Mouse (Mus musculus) heart, embryonic 13.5 days (tissue): Measurements from ENCODE around the gene Smim24. TPM values are rescaled to one million over a fixed set of nuclear protein-coding genes. Genes with fewer than 3 reads are reported as not detected.

Source experiments
- ATAC-seq: fragments of 200-750 bp; cut with Nextera tagmentation; 2 replicates; pipeline ENCODE4 v1.8.0; 2017; ENCODE audit warnings: moderate TSS enrichment; ENCODE audit not compliant: insufficient number of reproducible peaks, low FRiP score, low TSS enrichment; ENCODE audit errors: extremely low read depth
- H3K27ac ChIP-seq: fragments of 300-500 bp; sonication (generic); replicated peaks from 2 replicates; pipeline ENCODE4 v1.5.1; 2015; ENCODE audit warnings: moderate library complexity, mild to moderate bottlenecking, inconsistent platforms
- H3K27me3 ChIP-seq: fragments of 300-500 bp; sonication (generic); replicated peaks from 2 replicates; pipeline ENCODE4 v1.6.1; 2015; ENCODE audit warnings: mild to moderate bottlenecking, inconsistent platforms
- H3K36me3 ChIP-seq: fragments of 300-500 bp; sonication (generic); 2 replicates; pipeline ENCODE4 v1.6.1; 2015; ENCODE audit warnings: mild to moderate bottlenecking, inconsistent platforms
- H3K4me1 ChIP-seq: fragments of 300-500 bp; sonication (generic); 2 replicates; pipeline ENCODE4 v1.6.1; 2015; ENCODE audit warnings: inconsistent platforms
- H3K4me2 ChIP-seq: fragments of 300-500 bp; sonication (generic); 2 replicates; pipeline ENCODE4 v1.6.1; 2015; ENCODE audit warnings: inconsistent platforms, mild to moderate bottlenecking, moderate library complexity
- H3K4me3 ChIP-seq: fragments of 300-500 bp; sonication (generic); 2 replicates; pipeline ENCODE4 v1.5.1; 2015; ENCODE audit warnings: moderate library complexity, mild to moderate bottlenecking, inconsistent platforms
- H3K9ac ChIP-seq: fragments of 300-500 bp; sonication (generic); 2 replicates; pipeline ENCODE4 v1.6.1; 2015; ENCODE audit warnings: inconsistent platforms, mild to moderate bottlenecking, moderate library complexity
- H3K9me3 ChIP-seq: fragments of 300-500 bp; sonication (generic); 2 replicates; pipeline ENCODE4 v1.6.1; 2016; ENCODE audit warnings: inconsistent platforms
- whole genome bisulfite sequencing: fragments of 180-500 bp; shearing (Covaris S2); methylation state at CpG from one replicate; pipeline ENCODE4 v1.1.7; 2015; ENCODE audit warnings: mixed read lengths; 5-methylcytosine and 5-hydroxymethylcytosine counted together
- polyA plus RNA-seq: library from polyadenylated mRNA; unstranded; fragments of >200 nt; fragmentation: Nextera tagmentation; extraction: Ambion mirVana; gene quantifications from 2 replicates; pipeline ENCODE4 v1.2.1, GENCODE M21; 2015

The Smim24 gene
- polyA plus RNA-seq, 1 experiment from 2014 or later, result 2.7 TPM

DNA sequence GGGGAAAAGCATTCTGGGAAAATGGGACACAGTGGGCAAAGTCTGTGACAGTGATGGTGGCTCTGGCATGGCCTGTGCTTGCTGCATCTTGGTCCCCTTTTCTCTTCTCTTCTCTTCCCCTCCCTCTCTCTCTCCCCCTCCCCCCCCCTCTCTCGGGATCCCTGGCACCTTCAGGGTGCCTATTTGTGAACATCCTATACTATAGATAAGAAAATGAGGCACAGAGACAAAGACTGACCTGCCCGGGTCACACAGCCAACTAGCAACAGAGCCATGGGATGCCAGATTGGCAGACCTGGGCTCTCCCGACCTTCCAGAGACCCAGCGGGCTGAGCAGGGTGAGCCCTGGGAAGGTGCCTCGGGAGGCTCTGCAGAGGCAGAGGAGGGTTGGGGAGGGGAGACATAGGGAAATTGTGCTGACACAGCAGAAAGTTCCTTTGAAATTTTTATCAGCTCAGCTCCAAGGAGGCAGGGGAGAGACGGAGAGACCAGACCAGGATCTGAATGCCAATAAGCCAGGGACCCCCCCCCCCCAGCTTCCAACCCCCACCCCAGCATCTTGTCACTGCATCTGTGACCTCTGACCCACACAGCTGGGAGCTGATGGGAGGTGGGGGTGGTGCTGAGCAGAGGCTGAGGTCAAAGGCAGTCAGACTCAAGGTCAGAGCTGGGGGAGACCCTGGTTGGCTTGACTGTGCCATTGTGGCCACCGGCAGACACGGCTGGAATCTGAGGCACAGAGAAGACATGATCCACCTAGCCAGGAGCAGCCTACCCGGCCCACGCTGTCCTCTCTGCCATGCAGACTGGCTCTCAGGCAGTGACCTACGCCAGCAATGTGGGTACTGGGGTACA lies 25.6 kb downstream of the Smim24 start:
- peaks cover 70% of the 10 kb centered on the region for H3K4me1 ChIP-seq

DNA sequence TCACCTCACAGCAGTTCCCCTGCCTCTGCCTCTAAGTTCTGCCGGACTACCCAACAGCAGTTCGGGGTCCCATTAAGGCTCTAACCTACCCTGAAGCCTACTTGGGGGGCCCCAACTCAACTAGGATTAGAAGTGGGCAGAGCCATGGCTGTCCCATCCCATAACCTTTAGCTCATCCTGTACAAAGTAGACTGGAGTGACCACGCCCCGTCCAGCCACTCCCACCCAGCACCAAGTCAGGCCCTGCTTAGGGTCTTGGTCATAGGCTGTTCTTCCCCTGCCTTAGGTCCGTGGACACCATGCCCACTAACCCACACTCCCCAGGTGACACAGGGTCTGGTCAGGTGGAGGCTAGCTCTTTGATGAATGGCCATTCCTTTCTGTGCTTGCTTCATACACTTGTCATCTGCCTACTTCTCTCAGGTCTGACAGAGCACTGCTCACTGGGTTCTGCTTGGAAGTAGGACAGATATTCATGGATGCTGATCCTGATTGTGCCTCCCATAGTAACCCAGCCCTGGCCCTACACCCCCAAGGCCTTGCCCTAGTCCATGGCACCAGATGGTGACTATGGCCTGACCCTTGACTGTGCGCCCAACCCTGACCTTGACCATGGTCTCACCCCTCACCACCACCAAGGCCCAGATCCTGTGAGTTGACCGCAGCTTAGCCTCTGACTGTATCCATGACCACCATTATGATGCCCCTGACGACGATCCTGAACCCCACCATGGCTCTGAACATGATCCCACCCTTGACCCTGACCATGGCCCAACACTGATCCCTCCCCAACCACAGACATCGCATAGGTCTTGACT lies 26.5 kb downstream of the Smim24 start:
- H3K9ac ChIP-seq, result peak overlapping the region; percentile 63; the same call in 1 of the 2 replicates
- no peaks in the 10 kb centered on the region for H3K9me3 ChIP-seq
- no peak overlapping the region for H3K4me2 ChIP-seq
- no peak overlapping the region for H3K27ac ChIP-seq
- H3K36me3 ChIP-seq, result peaks cover 32% of the 10 kb centered on the region
- H3K27me3 ChIP-seq, result no peaks in the 10 kb centered on the region
- H3K4me1 ChIP-seq, result peaks cover 70% of the 10 kb centered on the region
- no peak for ATAC-seq
- 89% methylated on average over 10 of the region's 10 CpGs for WGBS
- no peak overlapping the region for H3K4me3 ChIP-seq

More for the DNA sequence above, 25.6 kb downstream of the Smim24 start:
- Histone ChIP-seq H3K36me3 (peaks cover 32% of the 10 kb centered on the region), H3K9me3 (no peaks in the 10 kb centered on the region), H3K4me3 (no peak overlapping the region), H3K4me2 (no peak overlapping the region), H3K9ac (peak overlapping the region; percentile 63), H3K27ac (no peak overlapping the region), H3K27me3 (no peaks in the 10 kb centered on the region)
- no peak for ATAC-seq
- 47% methylated on average over 11 of the region's 11 CpGs for WGBS

DNA sequence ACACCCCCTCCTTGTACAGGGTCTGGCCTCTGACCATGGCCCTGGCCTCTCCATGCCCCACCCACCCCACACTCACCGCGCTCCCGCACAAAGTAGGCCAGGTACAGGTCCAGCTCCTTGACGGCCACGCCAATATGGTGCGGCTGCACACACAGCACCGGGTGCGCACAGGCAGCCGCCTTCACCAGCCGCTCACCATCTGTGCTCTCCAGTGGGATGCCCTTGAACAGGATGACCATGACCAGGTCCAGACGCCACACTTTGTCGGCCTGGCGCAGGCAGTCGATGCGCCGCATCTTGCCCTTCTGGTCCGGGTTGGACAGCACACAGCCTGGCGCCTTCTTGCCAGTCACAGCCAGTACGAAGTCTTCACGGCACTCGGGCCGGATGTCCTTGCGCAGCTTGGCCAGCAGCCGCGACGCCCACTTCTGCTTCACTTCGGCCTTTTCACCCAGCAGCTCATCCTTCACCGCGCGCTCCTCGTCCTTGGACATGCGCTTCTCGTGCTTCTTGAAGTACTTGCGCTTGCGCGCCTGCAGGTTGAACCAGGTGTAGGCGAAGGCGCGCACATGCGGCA lies 27.4 kb downstream of the Smim24 start:
- H3K9ac ChIP-seq, result no peak overlapping the region
- peaks cover 70% of the 10 kb centered on the region for H3K4me1 ChIP-seq
- no peak overlapping the region for H3K27ac ChIP-seq
- WGBS, result 82% methylated on average over 40 of the region's 40 CpGs
- peaks cover 31% of the 10 kb centered on the region for H3K36me3 ChIP-seq
- H3K9me3 ChIP-seq, result no peaks in the 10 kb centered on the region
- H3K4me3 ChIP-seq, result no peak overlapping the region
- H3K4me2 ChIP-seq, result no peak overlapping the region
- peaks cover 2% of the 10 kb centered on the region; the same call in 1 of the 2 replicates for H3K27me3 ChIP-seq
- ATAC-seq, result no peak

DNA sequence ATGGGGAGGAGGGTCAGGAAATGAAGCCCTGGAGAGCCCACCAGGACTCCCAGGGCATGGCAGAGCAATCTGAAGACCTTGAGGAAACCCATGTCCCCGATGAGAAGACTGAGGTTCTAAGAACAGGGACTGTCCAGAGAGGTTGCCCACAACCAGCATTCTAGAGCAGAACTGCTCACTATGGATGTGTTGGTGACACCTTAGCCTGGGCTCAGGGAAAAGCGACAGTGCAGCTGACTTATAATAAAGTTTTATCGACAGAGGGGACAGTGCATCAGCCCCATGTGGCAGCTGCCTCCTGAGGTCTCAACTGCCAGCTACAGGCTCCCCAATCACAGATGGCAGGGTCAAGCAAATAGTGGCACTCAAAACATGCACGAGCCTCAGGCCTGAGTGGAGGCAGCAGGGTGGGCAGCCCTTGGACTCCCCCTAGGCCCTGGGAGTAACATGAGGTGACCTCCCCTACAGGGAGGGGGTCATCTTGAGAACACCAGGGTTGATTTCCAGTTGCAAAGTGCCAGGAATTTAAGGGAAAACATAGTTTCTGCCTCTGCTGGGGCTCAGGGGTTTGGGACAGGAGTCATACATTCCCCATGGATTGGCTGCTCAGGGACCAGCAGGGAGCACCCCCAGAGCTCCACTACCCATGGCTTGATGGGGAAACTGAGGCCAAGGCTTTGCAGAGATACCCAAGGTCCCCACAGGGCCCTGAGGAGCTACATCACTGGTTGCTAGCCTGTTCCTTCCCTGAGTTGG lies 28.4 kb downstream of the Smim24 start:
- H3K27me3 ChIP-seq, result peaks cover 8% of the 10 kb centered on the region; the same call in 1 of the 2 replicates
- peaks cover 23% of the 10 kb centered on the region for H3K36me3 ChIP-seq
- no peak overlapping the region for H3K27ac ChIP-seq
- H3K4me2 ChIP-seq, result no peak overlapping the region
- H3K9ac ChIP-seq, result no peak overlapping the region
- peaks cover 68% of the 10 kb centered on the region for H3K4me1 ChIP-seq
- H3K9me3 ChIP-seq, result no peaks in the 10 kb centered on the region
- no peak for ATAC-seq
- H3K4me3 ChIP-seq, result no peak overlapping the region
- WGBS, result 67% methylated on average over 4 of the region's 4 CpGs

DNA sequence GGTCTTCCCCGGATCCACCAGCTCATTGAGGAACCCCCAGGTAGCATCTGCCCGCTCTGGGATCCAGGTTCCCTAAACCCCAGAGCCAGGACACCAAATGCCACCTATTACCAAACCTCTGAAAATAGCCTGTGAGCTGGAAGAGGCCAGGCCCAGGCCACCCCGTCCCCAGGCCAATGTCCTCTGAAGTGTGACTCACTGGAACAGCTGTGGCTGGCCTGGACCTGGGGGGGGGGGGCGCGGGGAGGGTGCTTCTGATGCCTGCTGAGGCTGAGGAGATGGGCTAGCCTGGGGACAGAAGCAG lies 28.9 kb downstream of the Smim24 start:
- 76% methylated on average over 5 of the region's 5 CpGs for WGBS
- Histone ChIP-seq H3K9ac (no peak overlapping the region), H3K36me3 (peaks cover 23% of the 10 kb centered on the region), H3K4me3 (no peak overlapping the region), H3K9me3 (no peaks in the 10 kb centered on the region), H3K4me2 (no peak overlapping the region), H3K27me3 (peaks cover 8% of the 10 kb centered on the region; the same call in 1 of the 2 replicates), H3K4me1 (peaks cover 66% of the 10 kb centered on the region), H3K27ac (no peak overlapping the region)
- no peak for ATAC-seq

DNA sequence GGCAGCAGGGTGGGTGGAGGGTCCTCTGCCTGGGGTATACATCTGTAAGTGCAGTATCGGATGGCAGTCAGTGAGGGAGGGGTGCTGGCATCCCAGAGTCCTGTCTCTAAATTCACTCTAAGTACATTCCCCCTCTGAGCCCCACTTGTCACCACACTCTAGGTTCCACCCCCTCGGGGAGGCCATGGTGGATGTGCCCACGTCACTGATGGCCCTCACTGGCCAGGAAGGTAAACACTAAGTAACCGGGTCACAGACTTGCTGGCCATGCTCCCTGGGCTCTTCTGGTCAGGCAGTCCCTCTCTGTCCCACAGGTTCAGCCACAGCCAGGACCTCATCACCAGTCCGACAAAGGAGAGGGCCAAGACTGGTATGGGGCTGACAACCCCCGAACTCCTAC lies 29.3 kb downstream of the Smim24 start:
- no peaks in the 10 kb centered on the region for H3K9me3 ChIP-seq
- no peak overlapping the region for H3K4me3 ChIP-seq
- peaks cover 62% of the 10 kb centered on the region for H3K4me1 ChIP-seq
- peaks cover 8% of the 10 kb centered on the region; the same call in 1 of the 2 replicates for H3K27me3 ChIP-seq
- H3K4me2 ChIP-seq, result no peak overlapping the region
- ATAC-seq, result no peak
- H3K27ac ChIP-seq, result no peak overlapping the region
- peaks cover 23% of the 10 kb centered on the region for H3K36me3 ChIP-seq
- H3K9ac ChIP-seq, result 0 out of 2 replicates have a peak overlapping the region, but pooled peaks have one; percentile 7
- WGBS, result 72% methylated on average over 6 of the region's 6 CpGs

DNA sequence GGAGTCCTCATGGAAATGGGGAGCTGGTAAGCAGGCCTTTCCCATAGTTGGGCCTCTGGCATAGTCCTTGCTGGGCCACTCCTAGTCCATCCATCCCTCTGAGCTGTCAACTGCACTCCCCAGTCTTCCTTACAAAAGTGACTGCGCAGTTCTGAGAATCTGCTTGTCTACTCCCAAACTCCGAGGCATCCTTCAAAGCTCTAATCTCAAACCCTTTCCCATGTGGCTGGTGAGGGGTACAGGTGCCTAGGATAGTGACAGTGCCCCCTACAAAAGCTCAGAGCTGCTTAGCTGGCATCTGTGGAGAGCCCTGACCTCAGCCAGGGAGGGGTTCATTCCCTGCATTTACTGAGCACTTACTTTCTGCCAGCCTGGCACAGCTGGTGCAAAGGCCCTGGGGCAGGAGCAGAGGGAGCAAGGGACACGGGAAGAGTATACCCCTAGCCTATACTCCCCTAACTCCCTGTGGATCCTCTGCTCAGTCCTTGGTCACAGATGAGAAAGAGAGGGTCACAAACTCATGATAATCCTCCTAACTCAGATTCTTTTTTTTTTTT lies 29.9 kb downstream of the Smim24 start:
- Histone ChIP-seq H3K4me3 (no peak overlapping the region), H3K36me3 (peaks cover 23% of the 10 kb centered on the region), H3K4me1 (peaks cover 62% of the 10 kb centered on the region), H3K9ac (0 out of 2 replicates have a peak overlapping the region, but pooled peaks have one; percentile 7), H3K27ac (no peak overlapping the region), H3K27me3 (peaks cover 8% of the 10 kb centered on the region; the same call in 1 of the 2 replicates), H3K4me2 (no peak overlapping the region), H3K9me3 (no peaks in the 10 kb centered on the region)
- no peak for ATAC-seq
- 73% methylated on average over 3 of the region's 3 CpGs for WGBS

DNA sequence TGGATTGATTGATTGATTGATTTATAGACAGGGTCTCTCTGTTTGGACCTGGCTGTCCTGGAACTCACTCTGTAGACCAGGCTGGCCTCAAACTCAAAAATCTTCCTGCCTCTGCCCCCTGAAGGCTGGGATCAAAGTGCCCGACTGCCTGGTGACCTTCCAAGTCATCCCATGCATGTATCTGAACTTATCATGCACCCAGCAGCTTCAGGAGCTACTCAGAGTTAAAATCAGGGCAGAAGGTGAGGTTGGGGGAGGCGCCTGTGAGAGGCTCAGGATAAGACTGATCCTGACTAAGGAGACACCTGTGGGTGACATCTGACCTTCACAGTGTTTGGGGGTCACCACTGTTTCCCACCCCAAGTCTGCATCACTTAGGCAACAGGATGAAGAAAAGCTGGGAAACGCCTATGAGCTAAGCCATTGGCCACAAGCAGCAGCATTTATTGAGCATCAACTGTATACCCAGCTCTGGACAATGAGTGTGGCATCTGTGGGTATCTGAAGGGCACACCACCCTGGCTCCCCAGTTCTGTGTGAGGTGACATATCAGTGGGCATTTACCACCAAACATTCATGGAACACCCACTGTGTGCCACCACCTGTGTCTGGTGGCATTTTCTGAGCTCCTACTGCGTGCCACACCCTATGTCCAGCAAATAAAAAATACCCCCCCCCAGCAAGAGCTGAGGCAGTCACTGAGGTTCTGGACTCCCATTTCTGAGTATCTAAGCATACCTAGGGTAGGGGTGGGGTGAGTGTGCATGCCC lies 30.8 kb downstream of the Smim24 start:
- no peak overlapping the region for H3K4me3 ChIP-seq
- peaks cover 13% of the 10 kb centered on the region; the same call in 1 of the 2 replicates for H3K27me3 ChIP-seq
- no peaks in the 10 kb centered on the region for H3K9me3 ChIP-seq
- 72% methylated on average over 4 of the region's 4 CpGs for WGBS
- no peak for ATAC-seq
- H3K4me2 ChIP-seq, result peak overlapping the region; percentile 94
- H3K9ac ChIP-seq, result peak overlapping the region; percentile 95
- H3K27ac ChIP-seq, result peak overlapping the region; percentile 78
- H3K36me3 ChIP-seq, result peaks cover 18% of the 10 kb centered on the region
- peaks cover 53% of the 10 kb centered on the region for H3K4me1 ChIP-seq

DNA sequence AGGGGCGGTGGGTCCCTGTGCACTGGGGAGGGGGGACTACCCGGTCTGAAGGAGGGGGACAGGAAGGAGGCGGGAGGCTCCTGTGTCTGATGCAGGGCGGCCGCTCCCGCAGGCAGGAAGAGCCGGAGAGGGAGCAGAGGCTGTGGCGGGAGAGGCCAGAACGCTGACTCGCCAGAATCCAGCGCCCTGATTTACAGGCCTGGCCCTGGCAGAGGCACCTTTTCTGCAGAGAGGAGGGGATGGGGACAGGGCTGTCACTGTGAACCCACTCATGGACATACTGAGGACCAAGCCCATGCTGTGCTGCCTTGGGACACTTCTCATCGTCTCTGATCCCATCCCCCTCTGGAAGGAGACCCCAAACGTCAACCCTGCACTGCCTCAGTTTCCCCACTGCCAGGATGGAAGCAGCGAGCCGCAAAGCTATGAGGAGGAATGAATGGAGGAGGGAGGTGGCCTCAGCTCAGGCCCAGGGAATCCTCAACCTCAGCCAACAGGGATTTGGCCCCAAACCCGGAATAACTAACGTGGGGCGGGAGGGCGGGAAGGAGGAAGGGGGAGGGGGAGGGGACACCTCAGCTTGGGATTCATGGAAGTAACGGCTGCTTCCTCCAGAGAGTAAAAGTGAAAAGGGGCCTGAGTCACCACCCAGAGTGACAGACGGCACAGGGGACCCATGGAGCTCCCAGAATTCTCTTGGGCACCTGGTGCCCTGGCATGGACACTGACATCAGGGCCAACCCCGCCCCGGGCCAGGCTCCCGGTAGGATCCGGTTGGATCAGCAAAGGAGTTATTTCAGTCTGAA lies 31.6 kb downstream of the Smim24 start:
- Histone ChIP-seq H3K36me3 (peaks cover 11% of the 10 kb centered on the region), H3K4me1 (peaks cover 50% of the 10 kb centered on the region), H3K9me3 (no peaks in the 10 kb centered on the region), H3K9ac (peak overlapping the region; percentile 95), H3K27ac (peak overlapping the region; percentile 78), H3K4me2 (peak overlapping the region; percentile 94), H3K4me3 (peak overlapping the region; percentile 81), H3K27me3 (peaks cover 13% of the 10 kb centered on the region; the same call in 1 of the 2 replicates)
- ATAC-seq, result no peak
- 13% methylated on average over 23 of the region's 25 CpGs for WGBS
